Mouse (Mus musculus) left cerebral cortex, postnatal 14 days (tissue): Measurements from ENCODE around the gene Zfp488. TPM values are rescaled to one million over a fixed set of nuclear protein-coding genes. Genes with fewer than 3 reads are reported as not detected.

Source experiments
- DNase-seq, 2 experiments: peaks; one replicate each; pipeline ENCODE4 v3.0.0; 2021 to 2022; ENCODE audit warnings: low spot score in 2 of 2, mixed read lengths in 1 of 2
- intact Hi-C: fragments of 180-260 bp; cut with DNase I; formaldehyde crosslinking; loops from one replicate; pipeline ENCODE4 v1.15.1; 2025
- total RNA-seq, 2 experiments: library from RNA; stranded (reverse); gene quantifications; 2 replicates each; pipeline ENCODE4 v1.2.3; 2021

Zfp488 gene
- total RNA-seq, 2 experiments from 2014 or later, result 4.8 to 5.9 TPM

- no peak for DNase-seq
- intact Hi-C loops, result loop anchor here (5.0 kb wide), 1 partner anchor 111 kb away; no protein-coding TSS in a partner anchor
Measured at GRCm38 (mm10) chr14:33956055-33956454, 22.5 kb downstream of the Zfp488 start.

- no peak for DNase-seq
- intact Hi-C loops, result no loop called here
Measured at GRCm38 (mm10) chr14:33953761-33954160, 24.8 kb downstream of the Zfp488 start, which contains the start of gene Rbp3. Rbp3 (plus strand) TSS chr14:33954003.

DNA sequence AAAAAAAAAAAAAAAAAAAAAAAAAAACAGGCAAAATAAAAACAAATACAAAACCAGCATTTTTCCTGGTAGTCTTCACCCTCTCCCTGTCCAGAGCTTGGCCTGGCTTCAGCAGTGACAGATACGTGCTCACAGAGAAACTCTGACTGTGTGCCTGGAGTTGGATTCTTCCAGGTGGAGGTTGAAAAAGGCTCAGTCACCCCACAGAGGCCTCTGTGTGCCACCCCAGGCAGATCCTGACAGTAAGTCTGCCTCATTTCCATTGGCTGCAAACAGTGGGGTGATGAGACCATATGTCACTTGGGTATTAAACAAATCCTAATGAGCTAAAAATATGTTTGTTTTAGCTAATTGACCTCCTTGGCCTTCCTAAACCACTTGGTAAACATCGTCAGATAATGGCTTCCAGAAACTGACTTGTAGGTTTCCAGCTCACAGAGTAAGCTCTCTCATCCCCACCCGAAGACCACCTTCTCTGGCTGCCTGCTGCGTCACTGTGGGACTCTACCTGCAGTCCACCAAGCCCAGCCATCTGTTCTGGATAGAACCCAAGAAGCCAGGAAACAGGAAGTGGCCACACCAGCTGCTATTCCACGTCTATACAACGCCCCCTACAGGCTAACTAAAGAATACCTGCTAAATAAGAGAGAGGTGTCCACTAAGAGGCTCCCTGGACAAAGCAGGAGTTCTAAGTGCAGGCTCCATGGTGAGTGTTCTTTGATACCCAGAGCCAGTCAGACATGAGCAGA, 26.2 kb downstream of the Zfp488 start:
- DNase-seq, result no peak
- intact Hi-C loops, result no loop called here

- no peak for DNase-seq
- intact Hi-C loops, result no loop called here
Measured at GRCm38 (mm10) chr14:33946125-33946524, 32.4 kb downstream of the Zfp488 start.

- no peak for DNase-seq
- intact Hi-C loops, result no loop called here
Measured at GRCm38 (mm10) chr14:33942222-33942621, 36.3 kb downstream of the Zfp488 start.

GRCm38 (mm10) chr14:33940739-33941138, 37.8 kb downstream of the Zfp488 start, which contains the start of gene Gdf2:
Gdf2 (plus strand) TSS chr14:33941039.
- no peak for DNase-seq
- intact Hi-C loops, result no loop called here

DNA sequence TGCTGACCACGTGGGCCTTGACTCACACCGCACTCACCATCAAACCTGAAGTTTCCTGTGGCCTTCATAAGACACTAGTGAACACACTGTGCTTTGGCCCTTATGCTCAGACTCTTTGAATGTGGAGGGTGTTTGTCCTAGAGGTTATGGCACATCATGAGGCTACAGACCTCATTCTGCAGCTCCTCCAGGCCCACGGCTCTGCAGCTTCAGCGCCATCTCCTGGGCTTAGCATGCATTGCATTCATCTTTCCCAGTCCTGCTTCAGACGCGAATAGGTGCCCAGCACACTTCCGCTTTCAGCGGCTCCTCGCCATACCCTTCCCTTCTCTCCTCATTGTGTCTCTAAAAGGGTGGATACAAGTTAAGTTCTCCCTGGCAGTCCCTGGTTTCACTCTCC, 39.4 kb downstream of the Zfp488 start:
- intact Hi-C loops, result no loop called here
- DNase-seq, result peak; percentile 80 to 82

DNA sequence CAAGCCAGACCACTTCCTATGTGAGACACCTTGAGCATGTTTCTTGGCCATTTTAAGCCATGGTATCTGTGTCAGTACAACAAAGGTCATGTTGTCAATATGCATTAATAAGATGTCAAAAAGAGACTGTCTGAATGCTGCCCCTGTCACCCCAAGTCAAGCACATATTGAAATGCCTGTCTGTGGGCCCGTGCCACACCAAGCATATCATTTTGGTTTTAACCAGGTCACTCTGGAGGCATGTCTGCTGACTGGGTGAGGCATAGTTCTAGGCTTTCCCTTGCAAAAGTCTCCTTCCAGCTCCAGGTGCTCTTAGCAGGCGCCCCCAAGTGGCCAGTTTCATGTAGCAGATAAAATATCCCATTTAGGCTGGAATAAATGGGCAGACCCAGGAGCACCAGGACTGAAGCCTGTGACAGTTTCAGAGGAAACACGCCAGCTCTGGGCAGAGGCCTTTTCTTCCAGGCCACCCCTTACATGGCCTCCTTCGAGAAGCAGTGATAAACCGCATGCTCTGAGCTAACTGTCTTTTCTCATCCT, 44.7 kb downstream of the Zfp488 start:
- intact Hi-C loops, result loop anchor here (1.0 to 5.0 kb wide), 2 partner anchors 239 to 262 kb away; no protein-coding TSS in a partner anchor
- peak; percentile 67 to 80 for DNase-seq

- DNase-seq, result peak; percentile 39 to 75
- intact Hi-C loops, result loop anchor here (1.0 to 5.0 kb wide), 2 partner anchors 238 to 261 kb away; no protein-coding TSS in a partner anchor
Measured at GRCm38 (mm10) chr14:33932935-33933703, 45.4 kb downstream of the Zfp488 start.

- intact Hi-C loops, result loop anchor here (5.0 kb wide), 1 partner anchor 260 kb away; no protein-coding TSS in a partner anchor
- DNase-seq, result no peak
Measured at GRCm38 (mm10) chr14:33931853-33932252, 46.7 kb downstream of the Zfp488 start.

- peak in 1 of 2 experiments; percentile 46 for DNase-seq
- intact Hi-C loops, result no loop called here
Measured at GRCm38 (mm10) chr14:33923168-33924070, 55.1 kb downstream of the Zfp488 start, which contains the start of gene Gdf10. Gdf10 (plus strand) TSS chr14:33923587.

DNA sequence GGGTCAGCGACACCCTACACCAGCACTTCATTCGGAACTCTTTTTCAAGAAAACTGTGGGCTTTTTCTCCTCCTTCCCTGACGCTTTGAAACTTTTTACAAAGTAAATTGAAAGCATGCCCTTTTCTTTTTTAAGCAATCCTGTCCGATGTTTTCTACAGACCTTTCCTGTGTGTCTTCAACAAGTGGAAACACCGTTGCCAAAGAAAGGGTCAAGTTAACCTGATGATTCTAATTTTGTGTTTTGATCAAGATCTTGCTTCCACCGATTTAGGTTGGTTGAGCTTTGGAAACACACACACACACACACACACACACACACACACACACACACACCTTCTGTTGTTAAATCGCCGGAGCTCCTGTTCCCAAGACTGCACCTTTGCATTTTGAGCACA, 55.8 kb downstream of the Zfp488 start:
- DNase-seq, result no peak
- intact Hi-C loops, result no loop called here

- intact Hi-C loops, result no loop called here
Measured at GRCm38 (mm10) chr14:33920727-33921559, 57.6 kb downstream of the Zfp488 start.

More at GRCm38 (mm10) chr14:33920727-33921559, 57.6 kb downstream of the Zfp488 start:
- DNase-seq, result peak; percentile 46 to 58

Other genes with a start within 250 kb of the Zfp488 start
- gene Gdf10, start 55.2 kb downstream of the Zfp488 start, total RNA-seq, result 1 to 10 TPM; 5.4 to 5.6 TPM
- gene Gdf2, start 37.7 kb downstream of the Zfp488 start, total RNA-seq, result not detected
- gene Rbp3, start 24.8 kb downstream of the Zfp488 start, total RNA-seq, result not detected
- gene Gm30083, start 36.4 kb upstream of the Zfp488 start, total RNA-seq, result not detected
- not detected for gene Gm5460, start 38.0 kb upstream of the Zfp488 start, total RNA-seq
- not detected for gene Antxrl, start 73.9 kb upstream of the Zfp488 start, total RNA-seq
- under 1 TPM; 0.76 to 0.97 TPM for gene Anxa8, start 107.2 kb upstream of the Zfp488 start, total RNA-seq
- not detected for gene A630023A22Rik, start 124.0 kb upstream of the Zfp488 start, total RNA-seq
- gene Npy4r, start 173.7 kb upstream of the Zfp488 start, total RNA-seq, result not detected
- gene Gprin2, start 222.9 kb upstream of the Zfp488 start, total RNA-seq, result 1 to 10 TPM; 1.7 to 2.7 TPM
- gene Syt15, start 240.8 kb upstream of the Zfp488 start, total RNA-seq, result 1 to 10 TPM in 1 of 2 experiments, under 1 TPM in 1; 0.83 to 1.4 TPM